Mouse (Mus musculus): ENCODE measurements at regions not wholly inside any gene's neighbourhood (a gene's known extent, or its start where the extent isn't known, plus 50 kb on each side); places are given as distances from the start of the nearest gene placed in this dataset.
A peak's percentile ranks its signal among the peaks of the same experiment; 100 is the strongest.

- H3K4me1 ChIP-seq (ENCODE audit: control insufficient read depth, insufficient read depth, low read length), result peaks cover 17% of the 10 kb centered on the region; the same call in 1 of the 2 replicates
- H3K79me2 ChIP-seq (ENCODE audit: control insufficient read depth, insufficient read depth, low read length), result no peaks in the 10 kb centered on the region
- H3K27ac ChIP-seq (replicated peaks; ENCODE audit: insufficient read depth, low read depth, low read length), result no peak overlapping the region
- no peak overlapping the region for H3K4me3 ChIP-seq (ENCODE audit: insufficient read depth, low read depth, low read length)
- no peak for DNase-seq (ENCODE audit: extremely low read depth, low read depth, low spot score)
- no peaks in the 10 kb centered on the region for H3K27me3 ChIP-seq (ENCODE audit: control insufficient read depth, insufficient read depth, low read length)
- no peak for TF ChIP-seq POLR2A (IDR thresholded peaks at IDR 0.05; ENCODE audit: extremely low read depth, insufficient read depth, low read length)
- no peak for TF ChIP-seq CTCF (IDR thresholded peaks at IDR 0.05; ENCODE audit: low read depth, low read length)
- no peak overlapping the region for H3K9ac ChIP-seq (ENCODE audit: low read depth, low read length)
- WGBS, result 89% methylated on average over 3 of the region's 3 CpGs
- H3K36me3 ChIP-seq (ENCODE audit: control insufficient read depth, insufficient read depth, low read length), result no peaks in the 10 kb centered on the region
Observed at GRCm38 (mm10) chr8:126529409-126529808, 54.5 kb upstream of the Tarbp1 start.

DNA sequence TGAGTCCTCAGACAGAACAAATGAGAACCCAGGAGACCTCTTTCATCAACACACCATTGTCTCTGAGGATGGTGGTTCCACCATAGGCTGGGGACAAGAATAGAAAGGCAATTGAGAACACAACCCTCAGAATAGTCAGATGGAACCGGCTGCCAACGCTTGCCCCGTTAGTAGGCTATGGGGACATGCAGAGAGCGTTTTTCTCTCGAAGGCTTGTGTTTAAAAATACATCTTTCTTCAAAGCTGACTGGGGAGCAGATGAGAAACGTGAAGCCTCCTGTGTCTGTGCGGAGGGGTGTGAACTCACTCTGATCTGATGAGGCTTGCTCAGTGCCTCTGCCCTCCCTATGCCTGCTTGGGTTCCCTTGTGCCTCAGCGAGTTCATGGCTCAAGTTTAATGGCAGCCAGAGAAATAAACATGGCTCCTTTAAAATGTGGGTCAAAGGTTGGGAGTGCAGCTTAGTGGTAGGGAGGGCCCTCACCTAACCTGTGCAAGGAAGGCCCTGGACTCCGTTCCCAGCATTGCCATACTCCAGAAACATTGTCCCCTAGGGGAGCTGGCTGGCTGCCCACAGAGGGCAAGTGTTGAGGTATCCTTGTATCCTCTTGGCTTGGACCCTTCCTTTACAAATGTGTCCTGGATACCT, 53.7 kb upstream of the Tarbp1 start:
- Histone ChIP-seq H3K36me3 (ENCODE audit: control insufficient read depth, insufficient read depth, low read length) (no peaks in the 10 kb centered on the region), H3K9ac (ENCODE audit: low read depth, low read length) (no peak overlapping the region), H3K4me1 (ENCODE audit: control insufficient read depth, insufficient read depth, low read length) (peaks cover 19% of the 10 kb centered on the region), H3K27ac (replicated peaks; ENCODE audit: insufficient read depth, low read depth, low read length) (no peak overlapping the region), H3K4me3 (ENCODE audit: insufficient read depth, low read depth, low read length) (no peak overlapping the region), H3K79me2 (ENCODE audit: control insufficient read depth, insufficient read depth, low read length) (no peaks in the 10 kb centered on the region), H3K27me3 (ENCODE audit: control insufficient read depth, insufficient read depth, low read length) (no peaks in the 10 kb centered on the region)
- no peak for DNase-seq (ENCODE audit: extremely low read depth, low read depth, low spot score)
- WGBS, result 95% methylated on average over 9 of the region's 9 CpGs
- no peak for TF ChIP-seq POLR2A (IDR thresholded peaks at IDR 0.05; ENCODE audit: extremely low read depth, insufficient read depth, low read length)
- no peak for TF ChIP-seq CTCF (IDR thresholded peaks at IDR 0.05; ENCODE audit: low read depth, low read length)

DNA sequence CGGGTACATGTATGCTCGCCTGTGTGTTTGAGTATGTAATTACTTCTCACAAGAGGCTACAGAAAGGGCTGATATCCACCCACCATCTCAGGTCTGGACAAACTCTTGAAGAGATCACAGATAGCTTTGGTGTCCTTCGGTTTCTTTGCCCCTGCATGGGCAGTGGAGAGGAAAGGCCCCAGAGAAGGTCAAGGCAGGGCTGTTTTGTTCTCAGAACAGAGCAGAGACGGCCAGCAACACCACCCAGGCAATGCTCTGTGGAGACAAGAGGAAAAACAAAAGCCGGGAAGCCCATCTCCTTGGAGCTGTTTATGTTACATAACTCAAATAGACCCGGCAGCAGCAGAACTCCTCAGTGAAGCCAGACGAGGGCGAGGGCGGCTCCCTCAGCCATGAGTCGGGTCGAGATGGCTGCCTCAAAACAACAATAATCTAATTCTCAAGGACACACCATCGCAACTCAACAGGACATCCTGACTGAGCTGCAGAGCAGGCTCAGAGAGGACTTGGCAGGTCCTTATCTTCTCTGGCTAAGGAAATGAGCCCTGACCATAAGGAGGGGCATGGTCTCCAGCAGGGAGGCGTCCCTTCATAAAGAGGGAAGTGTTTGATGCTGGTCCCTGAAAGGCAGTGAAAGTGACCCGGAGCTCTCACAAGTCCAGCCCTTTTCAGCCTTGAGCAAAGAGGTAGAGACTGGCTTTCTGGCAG, 52.2 kb upstream of the Tarbp1 start:
- 67% methylated on average over 14 of the region's 14 CpGs for WGBS
- 0 out of 2 replicates have a peak, but pooled peaks have one; percentile 9 for TF ChIP-seq CTCF (IDR thresholded peaks at IDR 0.05; ENCODE audit: low read depth, low read length)
- no peak for TF ChIP-seq POLR2A (IDR thresholded peaks at IDR 0.05; ENCODE audit: extremely low read depth, insufficient read depth, low read length)
- Histone ChIP-seq H3K4me1 (ENCODE audit: control insufficient read depth, insufficient read depth, low read length) (peaks cover 19% of the 10 kb centered on the region), H3K4me3 (ENCODE audit: insufficient read depth, low read depth, low read length) (no peak overlapping the region), H3K9ac (ENCODE audit: low read depth, low read length) (no peak overlapping the region), H3K27ac (replicated peaks; ENCODE audit: insufficient read depth, low read depth, low read length) (peak overlapping the region; percentile 72), H3K79me2 (ENCODE audit: control insufficient read depth, insufficient read depth, low read length) (no peaks in the 10 kb centered on the region), H3K36me3 (ENCODE audit: control insufficient read depth, insufficient read depth, low read length) (no peaks in the 10 kb centered on the region), H3K27me3 (ENCODE audit: control insufficient read depth, insufficient read depth, low read length) (no peaks in the 10 kb centered on the region)
- peak; percentile 60 for DNase-seq (ENCODE audit: extremely low read depth, low read depth, low spot score)

GRCm38 (mm10) chr8:126525575-126525974, 50.7 kb upstream of the Tarbp1 start:
- no peaks in the 10 kb centered on the region for H3K79me2 ChIP-seq (ENCODE audit: control insufficient read depth, insufficient read depth, low read length)

More at GRCm38 (mm10) chr8:126525575-126525974, 50.7 kb upstream of the Tarbp1 start:
- DNase-seq (ENCODE audit: extremely low read depth, low read depth, low spot score), result peak; percentile 77
- 70% methylated on average over 1 of the region's 1 CpGs for WGBS
- Histone ChIP-seq H3K9ac (ENCODE audit: low read depth, low read length) (no peak overlapping the region), H3K4me1 (ENCODE audit: control insufficient read depth, insufficient read depth, low read length) (peaks cover 21% of the 10 kb centered on the region), H3K4me3 (ENCODE audit: insufficient read depth, low read depth, low read length) (no peak overlapping the region), H3K36me3 (ENCODE audit: control insufficient read depth, insufficient read depth, low read length) (no peaks in the 10 kb centered on the region), H3K27me3 (ENCODE audit: control insufficient read depth, insufficient read depth, low read length) (no peaks in the 10 kb centered on the region), H3K27ac (replicated peaks; ENCODE audit: insufficient read depth, low read depth, low read length) (peak overlapping the region; percentile 27)
- TF ChIP-seq CTCF (IDR thresholded peaks at IDR 0.05; ENCODE audit: low read depth, low read length), result no peak
- TF ChIP-seq POLR2A (IDR thresholded peaks at IDR 0.05; ENCODE audit: extremely low read depth, insufficient read depth, low read length), result no peak
